Mouse (Mus musculus) lung, adult 2 months (tissue): ENCODE results near the gene Gm3238.

Source experiments
- CTCF ChIP-seq: fragments of 200-500 bp; IDR thresholded peaks from 2 replicates; pipeline ENCODE4 v1.5.1; 2011; ENCODE audit warnings: mild to moderate bottlenecking, low read length, control low read depth; ENCODE audit not compliant: insufficient read depth
- POLR2A ChIP-seq: fragments of 200-500 bp; IDR thresholded peaks from 2 replicates; pipeline ENCODE4 v1.6.1; 2011; ENCODE audit warnings: low read depth, mild to moderate bottlenecking, control low read depth, low read length, borderline replicate concordance; ENCODE audit errors: extremely low read depth

DNA sequence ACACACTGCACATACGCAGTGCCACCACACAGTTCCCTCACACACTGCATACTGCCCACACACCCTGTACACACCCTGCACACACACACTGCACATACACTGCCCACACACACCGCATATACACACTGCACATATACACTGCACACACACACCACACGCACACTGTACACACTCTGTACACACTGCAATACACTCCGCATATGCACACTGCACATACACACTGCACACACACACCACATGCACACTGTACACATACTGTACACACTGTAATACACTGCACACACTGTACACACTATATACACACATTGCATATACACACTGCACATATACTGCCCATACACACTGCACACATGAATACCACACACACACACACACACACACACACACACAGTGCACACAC lies 47.4 kb upstream of the Gm3238 start:
- TF ChIP-seq POLR2A = no peak
- no peak for TF ChIP-seq CTCF
